In genomic region chr4:145050518-145051208, GRCm38 (mm10) we compare ENCODE assay signal across 8 mouse cellular contexts.
DNase-seq lines count a peak whose midpoint lies in the region; ATAC-seq and TF ChIP-seq lines count a peak whose summit lies in the region.

No protein-coding gene starts in this region.

- H3K9me3 ChIP-seq in heart, embryonic 15.5 days (replicated peaks), result no peaks in the 10 kb centered on the region
- H3K9me3 ChIP-seq in heart, postnatal 0 days (replicated peaks; ENCODE audit: control insufficient read depth, low read length), result no peaks in the 10 kb centered on the region
- H3K9me3 ChIP-seq in lung, embryonic 16.5 days (ENCODE audit: control insufficient read depth, low read length), result no peaks in the 10 kb centered on the region

- 33% methylated on average over 8 of the region's 8 CpGs for WGBS in heart, embryonic 15.5 days
- WGBS in heart, postnatal 0 days, result 36% methylated on average over 8 of the region's 8 CpGs
- 36% methylated on average over 8 of the region's 8 CpGs for WGBS in lung, embryonic 16.5 days

- TF ChIP-seq POLR2A in bone marrow macrophage, adult 2 months (IDR thresholded peaks at IDR 0.05; ENCODE audit: borderline replicate concordance, low read depth, low read length), result no peak

- no peak overlapping the region for H3K4me3 ChIP-seq in heart, embryonic 15.5 days
- H3K4me3 ChIP-seq in bone marrow macrophage, adult 2 months (ENCODE audit: insufficient read depth, low read length), result no peak overlapping the region
- no peak overlapping the region for H3K4me3 ChIP-seq in heart, postnatal 0 days (ENCODE audit: low read depth, low read length)
- no peak overlapping the region for H3K4me3 ChIP-seq in lung, embryonic 16.5 days (ENCODE audit: low read length)

- H3K27ac ChIP-seq in heart, embryonic 15.5 days, result peak overlapping the region; percentile 26
- H3K27ac ChIP-seq in bone marrow macrophage, adult 2 months (ENCODE audit: insufficient read depth, low read depth, low read length), result peak overlapping the region; percentile 69
- H3K27ac ChIP-seq in heart, postnatal 0 days (ENCODE audit: low read depth), result 0 out of 2 replicates have a peak overlapping the region, but pooled peaks have one; percentile 5
- H3K27ac ChIP-seq in lung, embryonic 16.5 days (ENCODE audit: low read length), result no peak overlapping the region

- H3K36me3 ChIP-seq in heart, embryonic 15.5 days, result peaks cover 43% of the 10 kb centered on the region
- H3K36me3 ChIP-seq in heart, postnatal 0 days (replicated peaks; ENCODE audit: control insufficient read depth, insufficient read depth, low read length), result peaks cover 75% of the 10 kb centered on the region
- peaks cover 8% of the 10 kb centered on the region for H3K36me3 ChIP-seq in lung, embryonic 16.5 days (ENCODE audit: control insufficient read depth, insufficient read depth, low read length)

- no peaks in the 10 kb centered on the region for H3K27me3 ChIP-seq in heart, embryonic 15.5 days
- no peaks in the 10 kb centered on the region for H3K27me3 ChIP-seq in heart, postnatal 0 days (ENCODE audit: control insufficient read depth, insufficient read depth, low read length)
- H3K27me3 ChIP-seq in lung, embryonic 16.5 days (ENCODE audit: control insufficient read depth, insufficient read depth, low read depth, low read length), result no peaks in the 10 kb centered on the region

- no peak for DNase-seq in heart, postnatal 25 days (ENCODE audit: low spot score)
- DNase-seq in heart, postnatal 0 days (ENCODE audit: low spot score), result peak; percentile 35
- DNase-seq in thymus, postnatal 0 days (ENCODE audit: low spot score), result peak; percentile 60
- DNase-seq in left cerebral cortex, postnatal 10 days (ENCODE audit: extremely low spot score in 1 of 2, low spot score in 2 of 2), result no peak
- no peak for DNase-seq in yolk sac, embryonic 10.5 days (ENCODE audit: low spot score)

- intact Hi-C loops in heart, postnatal 25 days (cut with DNase I), result loop anchor here (5.0 to 10.0 kb wide), 2 partner anchors 42 to 286 kb away; no protein-coding TSS in a partner anchor
- intact Hi-C loops in left cerebral cortex, postnatal 10 days (cut with DNase I), result loop anchor here (5.0 to 10.0 kb wide), 2 partner anchors 158 to 286 kb away; partner anchors contain the start of gene Dhrs3

- no peak overlapping the region for H3K4me2 ChIP-seq in heart, embryonic 15.5 days
- no peak overlapping the region for H3K4me2 ChIP-seq in heart, postnatal 0 days (ENCODE audit: low read depth, low read length)
- no peak overlapping the region for H3K4me2 ChIP-seq in lung, embryonic 16.5 days (ENCODE audit: low read depth, low read length)

- H3K4me1 ChIP-seq in heart, embryonic 15.5 days (replicated peaks), result peaks cover 39% of the 10 kb centered on the region
- peaks cover 29% of the 10 kb centered on the region for H3K4me1 ChIP-seq in bone marrow macrophage, adult 2 months (ENCODE audit: control insufficient read depth, insufficient read depth, low read length)
- peaks cover 23% of the 10 kb centered on the region for H3K4me1 ChIP-seq in heart, postnatal 0 days (ENCODE audit: control insufficient read depth, insufficient read depth)
- H3K4me1 ChIP-seq in lung, embryonic 16.5 days (replicated peaks; ENCODE audit: control insufficient read depth, insufficient read depth, low read length), result peaks cover 9% of the 10 kb centered on the region; the same call in 1 of the 2 replicates

- ATAC-seq in heart, embryonic 15.5 days (replicated peaks; ENCODE audit: insufficient number of reproducible peaks, insufficient read depth, low FRiP score, low read depth), result 0 out of 2 replicates have a peak, but pooled peaks have one; percentile 43
- ATAC-seq in heart, postnatal 0 days (ENCODE audit: insufficient read depth, low read depth), result peak; percentile 62
- ATAC-seq in lung, embryonic 16.5 days (ENCODE audit: low read depth), result peak; percentile 71

- no peak for TF ChIP-seq EP300 in heart, postnatal 0 days (IDR thresholded peaks at IDR 0.05; ENCODE audit: low read depth)

- 0 out of 2 replicates have a peak, but pooled peaks have one; percentile 11 for TF ChIP-seq CTCF in bone marrow macrophage, adult 2 months (IDR thresholded peaks at IDR 0.05; ENCODE audit: low read depth, low read length)
- TF ChIP-seq CTCF in heart, postnatal 0 days (IDR thresholded peaks at IDR 0.05; ENCODE audit: low read depth), result peak; percentile 63

- no peak overlapping the region for H3K9ac ChIP-seq in heart, embryonic 15.5 days
- H3K9ac ChIP-seq in heart, postnatal 0 days (replicated peaks; ENCODE audit: low read depth, low read length), result no peak overlapping the region
- H3K9ac ChIP-seq in lung, embryonic 16.5 days (ENCODE audit: low read length), result no peak overlapping the region

Comparison
In these comparisons a context has a peak if more than half of its experiments do, and no peak if none do; other contexts are left out.
1. DNase-seq: peak in heart, postnatal 0 days (single experiment) and thymus, postnatal 0 days (single experiment); none in heart, postnatal 25 days (single experiment), left cerebral cortex, postnatal 10 days (0 of 2) and yolk sac, embryonic 10.5 days (single experiment).
2. Peak in every context shown above with its lines, with median percentiles within 50 percentile points of each other: ATAC-seq.